Mouse (Mus musculus) urinary bladder, postnatal 36 days (tissue): ENCODE data around the gene Gm20604.

Source experiments
- DNase-seq, 2 experiments: peaks; one replicate each; pipeline ENCODE4 v3.0.0; 2022; ENCODE audit warnings: low spot score in 2 of 2, mixed read lengths in 1 of 2

The Gm20604 gene

DNA sequence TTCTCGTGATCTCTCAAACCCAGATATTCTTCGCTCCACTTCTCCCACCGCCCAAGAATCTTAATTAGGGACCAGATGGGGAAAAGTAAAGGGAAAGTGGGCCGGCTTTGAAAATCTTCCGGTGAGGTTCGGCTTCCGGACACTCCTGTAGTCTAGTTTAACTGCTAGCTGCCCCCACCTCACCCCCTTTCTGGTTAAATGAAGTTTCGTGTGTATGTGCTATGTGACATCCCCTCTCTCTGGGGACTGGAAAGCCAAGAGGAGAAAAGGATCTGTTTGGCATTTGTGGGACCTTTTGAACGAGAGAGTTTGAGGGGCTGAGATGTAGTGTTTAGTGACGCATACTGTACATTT lies at the start of gene Gm20604:
TSS of gene Gm20604 (minus strand) at position 270 of the 354 bp plus-strand sequence.
- DNase-seq: no peak

DNA sequence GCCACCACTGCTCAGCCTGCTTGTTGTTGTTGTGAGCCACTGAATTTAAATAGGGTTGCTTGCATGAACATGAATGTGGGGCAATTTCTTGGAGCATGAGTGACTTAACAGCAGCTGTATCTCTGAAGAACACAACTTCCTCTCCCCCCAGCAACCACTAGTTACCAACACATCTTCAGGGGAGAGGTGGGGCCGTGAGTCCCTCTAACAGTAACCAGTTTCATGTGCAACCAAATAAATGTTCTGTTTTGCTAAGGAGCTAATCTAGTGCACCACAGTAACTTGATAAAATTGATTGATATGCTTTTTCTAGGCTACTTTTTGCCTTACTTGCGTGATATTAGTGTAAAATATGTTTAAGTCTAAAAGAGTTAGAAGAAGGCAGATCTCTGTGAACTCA lies 41.1 kb upstream of the Gm20604 start:
- no peak for DNase-seq

DNA sequence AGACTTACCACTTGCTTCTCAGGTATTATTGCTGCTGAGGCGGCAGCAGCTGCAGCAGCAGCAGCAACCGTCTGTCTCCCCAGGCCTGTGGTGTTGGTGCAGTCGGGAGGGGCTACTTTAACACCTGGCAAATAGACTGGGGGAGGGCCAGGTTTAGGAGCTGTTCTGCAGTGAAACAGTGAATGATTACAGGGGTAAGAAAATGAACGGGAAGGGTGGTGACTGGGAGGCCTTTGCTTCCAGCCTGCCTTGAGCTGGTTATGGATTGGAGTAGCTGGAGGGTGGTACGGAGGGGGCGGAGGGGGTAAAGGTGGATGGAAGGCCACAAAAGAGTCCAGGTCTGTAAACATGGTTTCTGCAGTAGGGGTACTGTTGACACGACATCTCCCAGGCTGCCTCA lies 29.5 kb upstream of the Gm20604 start:
- no peak for DNase-seq

DNA sequence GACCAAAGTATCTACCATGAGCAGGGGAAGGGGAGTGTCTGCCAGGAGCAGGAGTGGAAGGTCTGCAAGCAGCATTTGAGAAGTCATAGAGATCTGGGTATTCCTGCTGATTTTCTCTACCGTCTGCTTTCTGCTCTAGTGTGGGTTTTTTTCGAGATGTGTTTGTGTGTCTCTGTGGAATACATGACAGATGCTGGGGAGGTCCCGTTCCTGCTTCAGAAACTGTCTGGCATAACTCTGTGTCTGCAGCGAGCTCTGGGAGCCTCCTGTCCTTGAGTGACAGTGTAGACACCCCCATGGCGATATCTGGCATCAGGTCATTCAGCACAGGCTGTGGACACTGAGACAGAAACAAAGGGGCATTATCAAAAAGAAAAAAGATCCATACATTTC lies 27.1 kb upstream of the Gm20604 start:
- DNase-seq: no peak

DNA sequence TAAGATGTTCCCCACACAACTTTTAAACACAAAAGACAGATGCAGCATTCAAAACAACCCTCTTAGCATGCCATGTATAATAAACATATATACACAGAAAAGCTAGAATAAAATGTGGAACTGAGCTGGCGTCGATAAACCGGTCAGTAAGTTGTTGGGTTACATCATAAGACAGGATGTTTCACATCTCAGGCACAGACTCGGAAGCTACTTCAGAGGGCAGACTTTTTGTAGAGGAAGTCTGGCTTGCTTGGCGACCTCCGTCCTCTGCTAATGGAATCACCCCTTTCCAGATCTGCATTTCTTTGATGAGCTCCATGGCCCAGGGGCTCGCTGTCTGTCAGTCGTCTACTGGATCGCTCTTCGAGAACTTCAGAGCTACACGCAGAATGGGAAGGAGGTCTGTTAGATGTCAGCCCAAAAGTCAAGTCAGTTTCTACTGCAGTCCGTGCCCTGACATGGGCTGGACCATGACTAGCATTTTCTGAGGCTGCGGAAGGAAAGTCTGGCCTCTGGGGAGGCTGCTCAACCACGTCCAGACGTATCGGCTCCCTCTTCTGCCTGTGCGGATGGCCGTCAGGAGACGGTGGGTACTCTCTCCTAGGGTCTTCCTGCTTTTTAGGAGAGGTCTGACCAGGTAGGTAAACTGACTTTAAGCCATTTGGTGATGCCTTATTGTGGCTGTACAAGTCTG lies 26.6 kb upstream of the Gm20604 start:
- DNase-seq: no peak

DNA sequence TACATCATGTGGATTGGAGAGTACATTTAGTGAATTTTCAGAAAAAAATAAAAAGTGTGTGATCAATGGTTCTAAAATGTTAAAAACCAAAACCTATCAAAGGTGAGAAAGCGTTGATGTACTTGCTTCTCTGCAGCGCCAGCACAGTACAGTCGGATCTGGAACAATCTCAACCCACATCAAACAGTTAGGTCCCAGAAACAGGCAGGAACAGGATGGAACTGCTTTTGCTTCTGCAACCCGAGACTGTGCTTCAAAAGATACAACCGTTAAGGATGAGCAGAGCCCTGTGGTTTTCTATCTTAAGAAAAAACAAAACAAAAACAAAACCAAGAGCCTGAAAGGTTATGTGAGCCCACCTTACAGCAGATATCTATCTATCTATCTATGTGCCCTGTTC lies 24.4 kb upstream of the Gm20604 start:
- no peak for DNase-seq

DNA sequence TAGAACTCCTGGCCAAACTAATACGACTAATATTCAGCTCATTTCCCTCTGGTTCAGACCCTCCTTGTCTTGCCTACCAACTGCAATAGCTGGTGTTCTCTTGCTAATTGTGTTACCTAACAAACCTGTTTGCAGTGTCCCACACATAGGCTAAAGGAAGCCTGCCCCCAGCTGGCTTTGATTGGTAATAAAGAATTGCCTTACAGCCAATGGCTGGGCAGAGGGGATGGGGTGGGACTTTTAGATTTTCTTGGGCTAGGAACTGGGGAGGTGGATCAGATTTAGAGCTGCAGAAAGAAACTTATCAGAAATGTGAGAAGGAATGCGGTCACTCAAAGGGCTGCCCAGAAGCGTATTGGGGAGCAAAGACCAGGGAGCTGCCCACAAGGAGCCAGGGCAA lies 21.0 kb upstream of the Gm20604 start:
- no peak for DNase-seq

DNA sequence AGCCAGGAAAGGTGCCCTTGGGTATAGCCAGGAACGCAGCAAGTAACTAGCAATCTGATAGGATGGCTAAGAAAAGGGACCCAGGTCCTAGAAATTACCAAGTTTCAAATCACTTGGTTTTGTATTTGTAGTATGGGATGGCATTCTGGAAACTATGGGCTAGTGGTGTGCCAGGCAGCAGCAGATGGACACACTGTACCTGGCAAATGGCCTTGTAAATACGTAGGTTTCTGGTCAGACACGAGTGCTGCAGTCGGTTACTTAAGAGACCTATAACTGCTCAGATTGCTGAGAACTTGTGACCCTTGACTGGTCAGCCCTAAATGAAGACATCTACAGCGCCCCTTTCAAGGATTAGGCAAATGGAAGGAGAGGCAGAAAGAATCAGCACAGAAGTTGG lies 19.7 kb upstream of the Gm20604 start:
- no peak for DNase-seq

DNA sequence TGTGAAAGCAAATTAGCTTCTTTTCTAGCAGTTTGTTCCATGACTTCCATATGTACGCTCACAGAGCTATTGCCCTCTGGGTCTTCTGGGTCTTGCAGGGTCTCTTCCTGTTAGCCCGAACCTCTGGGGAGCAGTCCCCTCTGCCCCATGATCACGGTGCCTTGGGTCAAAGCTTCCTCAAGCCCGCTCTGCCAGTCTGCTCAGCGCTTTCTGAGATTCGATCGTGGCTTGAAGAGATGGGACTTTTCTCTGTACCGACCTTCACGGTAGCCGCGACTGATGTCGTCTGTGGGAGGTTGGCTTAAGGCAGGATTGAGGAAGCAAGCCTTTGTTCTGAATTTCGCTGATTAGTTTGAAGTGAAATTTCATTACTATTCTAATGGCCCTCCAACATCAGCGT lies 17.6 kb upstream of the Gm20604 start:
- no peak for DNase-seq

DNA sequence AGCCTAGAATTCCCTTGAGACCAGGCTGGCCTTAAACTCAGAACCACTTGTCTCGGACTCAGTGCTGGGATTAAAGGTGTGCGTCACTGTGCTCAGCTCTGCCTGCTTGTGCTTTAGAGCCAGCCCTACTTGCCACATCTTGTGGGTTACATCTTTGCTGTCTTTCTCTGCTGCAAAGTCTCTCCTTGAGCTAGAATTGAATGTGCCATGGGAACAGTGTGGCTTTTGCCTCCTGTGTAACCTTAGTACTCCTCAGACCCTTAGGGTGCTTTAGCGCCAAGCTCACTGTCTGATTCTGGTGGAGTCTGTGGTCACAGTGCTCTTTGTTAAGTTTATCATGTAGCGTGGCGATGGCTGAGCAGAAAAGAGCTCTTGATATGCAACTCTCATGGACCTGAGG lies 14.2 kb upstream of the Gm20604 start:
- DNase-seq: no peak

DNA sequence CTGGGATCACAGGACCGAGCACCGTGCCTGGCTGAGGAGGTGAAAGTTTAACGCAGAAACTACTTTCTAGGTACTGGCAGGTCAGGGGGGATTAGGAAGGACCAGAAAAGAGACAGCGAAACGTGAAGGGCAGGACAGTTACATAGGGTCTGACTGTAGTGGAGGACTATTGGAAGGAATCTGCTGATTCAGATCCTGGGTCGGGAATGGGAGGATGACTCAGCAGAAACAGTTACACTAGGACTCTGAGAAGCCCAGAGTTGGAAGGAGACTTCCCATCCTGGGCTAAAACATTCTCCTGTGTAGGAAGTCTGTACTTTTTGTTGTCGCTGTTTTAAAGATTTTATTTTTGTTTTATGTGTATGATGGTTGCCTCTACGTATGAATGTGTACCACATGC lies 13.1 kb upstream of the Gm20604 start:
- no peak for DNase-seq

DNA sequence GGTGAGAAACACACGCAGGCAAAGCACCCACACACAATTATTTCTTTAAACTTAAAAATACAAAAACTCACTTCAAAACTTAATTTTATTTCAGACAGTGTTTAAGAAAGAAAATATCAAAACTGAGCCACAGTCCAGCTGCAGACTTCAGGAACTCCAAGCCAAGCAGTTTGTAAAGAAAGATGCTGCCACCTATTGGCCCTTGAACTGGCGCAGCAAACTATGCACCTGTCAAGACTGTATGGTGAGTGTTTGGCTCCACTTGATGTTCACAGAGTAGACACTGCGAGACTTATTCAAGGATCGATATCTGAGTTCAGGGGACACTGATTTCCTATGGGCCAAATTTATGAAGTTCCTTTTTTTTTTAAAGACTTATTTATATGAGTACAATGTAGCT lies 10.5 kb upstream of the Gm20604 start:
- DNase-seq: no peak

DNA sequence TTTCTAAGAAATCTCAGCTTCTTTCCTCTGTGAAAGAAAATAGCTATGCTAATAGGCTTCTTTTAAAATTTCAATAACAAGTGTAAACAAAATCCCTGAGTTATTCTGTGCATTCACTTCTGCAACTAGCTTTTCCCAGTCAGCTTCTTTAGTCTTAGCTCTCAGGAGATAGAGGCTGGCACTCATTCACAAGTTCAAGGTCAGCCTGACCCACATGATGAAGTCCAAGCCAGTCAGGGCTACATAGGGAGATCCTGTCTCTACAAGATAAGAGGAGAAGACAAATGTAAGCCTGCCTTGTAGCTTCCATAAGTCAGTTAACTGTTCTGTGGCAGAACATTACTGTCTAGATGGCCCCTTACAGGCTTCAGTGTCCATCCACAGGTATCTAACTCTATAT lies 5.2 kb upstream of the Gm20604 start:
- DNase-seq: no peak

DNA sequence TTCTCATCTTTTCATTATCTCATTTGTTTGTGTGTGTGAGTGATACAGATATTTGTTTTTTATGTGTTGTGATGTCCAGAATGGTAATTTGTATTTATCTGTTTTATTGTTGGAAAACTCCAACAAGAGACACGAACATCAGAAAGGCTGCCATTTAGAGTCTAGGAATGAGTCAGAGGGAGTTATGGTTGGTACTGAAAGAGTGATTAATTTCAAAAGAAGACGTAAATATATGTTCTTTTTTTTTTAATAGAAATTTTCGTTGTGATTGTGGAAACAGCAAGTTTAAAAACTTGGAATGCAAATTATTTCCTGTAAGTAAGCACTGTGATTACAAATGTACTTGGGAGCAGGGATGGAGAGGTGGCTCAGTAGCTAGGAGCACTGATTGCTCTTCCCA lies 3.2 kb upstream of the Gm20604 start:
- no peak for DNase-seq

DNA sequence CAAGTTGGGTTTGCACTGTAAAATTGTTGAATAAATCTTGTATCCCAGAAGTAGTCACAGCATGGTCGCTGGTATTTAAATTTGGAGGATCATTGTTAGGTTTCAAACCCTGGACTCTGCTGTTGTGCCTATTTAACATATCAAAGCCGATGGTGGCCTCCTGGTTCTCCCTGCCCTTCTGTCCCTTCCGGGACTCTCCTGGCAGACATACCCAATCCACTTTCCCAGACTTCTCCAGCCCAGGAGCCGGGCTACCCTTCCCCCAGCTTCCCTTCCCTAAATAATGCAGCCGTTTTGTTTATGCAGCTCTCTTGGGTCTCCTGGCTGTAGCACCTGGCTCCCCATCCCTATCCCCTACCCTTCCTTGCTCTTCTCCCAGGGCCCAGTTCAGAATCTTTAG lies 464 bp upstream of the Gm20604 start:
- DNase-seq: no peak

DNA sequence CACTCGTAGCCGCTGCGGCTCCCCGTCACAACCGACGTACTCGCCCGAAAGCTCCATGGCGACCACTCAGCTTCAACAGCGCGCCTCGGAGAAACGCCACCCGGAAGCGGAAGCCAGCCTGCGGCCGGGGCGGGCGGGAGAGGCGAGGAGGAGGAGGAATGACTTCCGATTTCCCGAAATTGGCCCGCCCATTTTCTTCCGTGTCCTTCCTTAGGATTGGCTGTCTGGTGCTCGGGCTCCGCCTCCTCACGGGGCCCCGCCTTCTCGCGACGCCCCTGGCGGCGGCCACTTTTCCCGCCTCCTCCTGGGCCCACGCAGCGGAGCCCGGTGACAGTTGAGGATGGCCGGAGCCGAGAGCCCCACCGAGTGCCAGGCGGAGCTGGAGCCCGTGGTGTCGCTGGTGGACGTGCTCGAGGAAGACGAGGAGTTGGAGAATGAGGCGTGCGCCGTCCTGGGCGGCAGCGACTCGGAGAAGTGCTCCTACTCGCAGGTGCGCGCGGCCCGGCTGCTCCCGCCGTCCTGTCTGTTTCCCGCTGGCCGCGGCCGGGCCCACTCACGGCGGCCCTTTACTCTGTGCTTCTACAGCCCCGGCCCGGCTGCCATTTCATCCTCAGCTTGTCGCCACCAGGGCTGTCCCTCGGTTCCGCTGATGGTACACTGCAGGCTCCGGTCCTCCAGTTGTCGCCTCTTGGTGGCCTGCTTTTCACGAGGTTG lies 626 bp downstream of the Gm20604 start, which contains the start of the genes Gm28051, Gon7 and Ubr7:
TSS of gene Gm28051 (minus strand) at position 77 of the 714 bp plus-strand sequence.
TSS of gene Gon7 (minus strand) at position 115 of the 714 bp plus-strand sequence.
TSS of gene Ubr7 (plus strand) at position 279 of the 714 bp plus-strand sequence.
- DNase-seq: peak; percentile 94 to 96

DNA sequence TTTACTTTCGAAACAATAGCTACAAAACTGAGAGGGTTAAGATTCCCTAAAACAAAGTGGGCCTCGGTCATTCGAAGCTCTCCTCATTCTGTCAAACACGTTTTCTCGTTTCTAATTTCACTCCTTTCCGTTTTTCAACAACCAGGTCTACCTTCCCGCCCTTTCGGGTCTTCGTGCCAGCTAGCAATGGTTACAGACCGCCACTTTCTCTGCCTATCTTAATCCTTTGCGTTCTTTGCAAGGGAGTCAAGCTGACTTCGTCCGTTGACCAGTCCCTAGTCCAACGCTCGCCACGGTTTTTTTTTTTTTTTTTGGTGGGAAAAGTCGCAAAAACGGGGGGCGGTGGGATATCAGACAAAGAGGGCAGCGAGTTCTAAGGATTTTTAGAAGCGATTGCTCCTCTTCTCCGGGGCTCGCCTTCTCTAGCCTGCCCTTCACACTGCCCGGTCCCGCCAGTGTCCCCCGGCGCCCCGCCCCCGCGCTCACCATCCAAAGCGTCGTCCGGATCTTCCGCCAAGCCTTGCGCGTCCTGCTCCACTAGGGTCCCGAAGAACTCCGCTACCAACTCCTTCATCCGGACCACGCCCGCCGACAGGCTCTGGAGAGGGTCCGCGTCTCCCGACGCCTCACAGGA lies 1.3 kb downstream of the Gm20604 start:
- no peak for DNase-seq

DNA sequence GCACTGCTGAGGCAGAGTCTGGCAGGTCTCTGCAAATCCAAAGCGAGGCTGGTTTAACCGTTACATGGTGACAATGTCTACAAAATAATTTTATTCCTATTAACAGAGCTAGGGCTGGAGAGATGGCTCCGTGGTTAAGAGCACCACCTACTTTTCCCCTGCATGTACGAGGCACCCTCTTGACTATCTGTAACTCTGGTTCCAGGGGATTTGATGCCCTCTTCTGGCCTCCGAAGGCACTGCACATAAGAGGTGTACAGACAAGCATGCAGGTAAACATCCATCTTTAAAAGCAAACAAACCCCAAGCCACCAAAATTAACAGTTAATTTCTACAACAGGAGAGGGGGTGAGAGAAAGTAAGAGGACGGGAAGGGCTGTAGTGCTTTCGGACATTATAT lies 2.2 kb downstream of the Gm20604 start:
- no peak for DNase-seq

DNA sequence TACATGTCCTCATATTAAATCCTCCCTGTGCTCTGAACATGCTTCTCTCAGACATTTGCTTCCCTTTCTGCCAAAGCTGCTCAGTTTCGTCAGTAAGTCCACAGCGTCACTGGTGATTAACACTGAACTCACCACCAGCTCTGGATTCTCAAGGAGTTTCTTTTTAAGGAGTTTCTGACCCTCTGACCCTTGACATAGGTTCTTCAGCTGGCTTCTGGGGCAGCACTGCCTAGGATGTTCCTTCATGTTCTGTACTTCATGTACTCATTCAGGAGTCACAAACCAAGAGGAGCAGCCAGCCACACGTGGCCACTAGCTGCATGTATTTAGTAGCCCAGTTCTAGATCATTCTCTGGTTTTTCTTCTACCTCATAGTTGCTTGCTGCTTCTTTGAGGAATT lies 10.2 kb downstream of the Gm20604 start:
- DNase-seq: no peak

DNA sequence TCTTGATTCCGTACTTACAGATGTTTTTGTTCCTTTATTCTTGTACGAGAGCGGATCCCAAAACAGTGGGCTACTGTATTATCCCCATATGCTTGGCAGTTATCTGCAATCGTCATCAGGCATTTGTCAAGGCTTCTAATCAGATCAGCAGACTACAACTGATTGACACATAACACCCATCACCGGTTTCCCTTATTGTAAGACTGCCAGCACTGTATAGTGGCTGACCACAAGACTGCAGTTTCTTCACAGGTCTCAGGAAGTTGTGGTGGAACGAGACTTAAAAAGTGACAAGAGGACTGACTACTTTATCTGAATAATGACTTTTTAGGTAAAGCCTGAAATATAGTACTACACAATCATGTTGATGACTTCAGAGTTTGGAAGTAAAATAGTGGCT lies 13.6 kb downstream of the Gm20604 start:
- no peak for DNase-seq

DNA sequence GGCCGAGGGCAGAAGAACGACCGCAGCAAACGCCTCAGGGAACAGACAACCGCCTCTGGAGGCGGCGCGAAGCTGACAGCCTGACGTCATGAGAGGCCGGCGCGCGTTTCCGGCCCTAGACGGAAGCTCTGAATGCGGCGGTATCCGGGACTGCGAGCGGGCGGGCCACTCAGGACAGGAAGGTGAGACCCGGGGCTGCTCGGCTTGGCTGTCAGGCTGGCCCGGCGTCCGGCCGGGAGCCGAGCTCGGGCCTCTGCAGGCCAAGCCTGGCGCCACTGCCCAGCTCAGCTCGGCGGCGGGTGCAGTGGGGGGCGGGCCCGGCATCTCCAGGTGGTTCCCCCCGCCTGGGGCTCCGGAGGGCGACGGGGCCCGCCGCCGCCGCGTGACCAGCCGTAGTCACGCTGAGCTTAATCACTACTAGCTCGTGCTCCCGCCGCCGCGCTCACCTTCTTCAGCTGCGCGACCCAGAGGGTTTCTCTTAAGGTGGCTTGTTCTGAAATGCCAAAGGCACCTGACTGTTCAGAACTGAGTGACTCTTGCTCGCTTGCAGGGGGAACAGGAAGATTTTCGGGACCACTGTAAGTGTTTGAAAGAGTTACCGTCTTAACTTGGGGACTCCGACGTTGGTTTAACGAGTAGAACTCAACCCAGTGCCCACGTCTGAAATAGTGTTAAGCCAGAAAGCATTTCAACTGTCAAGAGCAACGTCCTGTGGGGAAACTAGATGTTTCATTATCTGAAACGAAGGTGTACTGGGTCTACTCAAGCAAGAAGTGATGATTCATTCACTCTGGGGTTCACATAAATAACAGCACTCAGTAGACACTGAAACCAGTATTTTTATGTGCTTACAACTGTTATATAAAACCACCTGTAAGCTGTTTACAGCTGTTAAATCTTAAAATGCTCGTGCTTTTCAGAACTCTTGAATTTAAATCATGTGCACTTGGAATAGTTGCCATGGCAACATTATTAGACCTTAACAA lies 14.6 kb downstream of the Gm20604 start, which contains the start of the genes Moap1 and Tmem251:
TSS of gene Moap1 (minus strand) at position 73 of the 986 bp plus-strand sequence.
TSS of gene Tmem251 (plus strand) at position 174 of the 986 bp plus-strand sequence.
- DNase-seq: peak; percentile 81 to 91
